Mouse (Mus musculus) heart, postnatal 0 days (tissue): ENCODE measurements around the gene Gm20518. TPM values are rescaled to one million over a fixed set of nuclear protein-coding genes. Genes with fewer than 3 reads are reported as not detected.

Experiments used
- ATAC-seq: fragments of 200-750 bp; cut with Nextera tagmentation; 2 replicates; pipeline ENCODE4 v1.8.0; 2017; ENCODE audit warnings: low read depth, moderate number of reproducible peaks, moderate library complexity; ENCODE audit not compliant: insufficient read depth
- DNase-seq: peaks from one replicate; pipeline ENCODE4 v3.0.0-alpha.2; 2016; ENCODE audit warnings: low spot score
- H3K27ac ChIP-seq: fragments of 300-500 bp; sonication (generic); 2 replicates; pipeline ENCODE4 v1.5.1; 2014; ENCODE audit warnings: low read depth, mild to moderate bottlenecking
- H3K27me3 ChIP-seq: fragments of 300-500 bp; sonication (generic); 2 replicates; pipeline ENCODE4 v1.6.1; 2014; ENCODE audit warnings: low read length, mixed read lengths; ENCODE audit not compliant: control insufficient read depth, insufficient read depth
- H3K36me3 ChIP-seq: fragments of 300-500 bp; sonication (generic); replicated peaks from 2 replicates; pipeline ENCODE4 v1.6.1; 2014; ENCODE audit warnings: low read length, mixed read lengths; ENCODE audit not compliant: control insufficient read depth, insufficient read depth
- H3K4me1 ChIP-seq: fragments of 300-500 bp; sonication (generic); 2 replicates; pipeline ENCODE4 v1.6.1; 2014; ENCODE audit warnings: antibody characterized with exemption; ENCODE audit not compliant: control insufficient read depth, insufficient read depth
- H3K4me2 ChIP-seq: fragments of 300-500 bp; sonication (generic); 2 replicates; pipeline ENCODE4 v1.6.1; 2014; ENCODE audit warnings: low read depth, mild to moderate bottlenecking, low read length, moderate library complexity
- H3K4me3 ChIP-seq: fragments of 300-500 bp; sonication (generic); 2 replicates; pipeline ENCODE4 v1.5.1; 2014; ENCODE audit warnings: low read depth, low read length
- H3K9ac ChIP-seq: fragments of 300-500 bp; sonication (generic); replicated peaks from 2 replicates; pipeline ENCODE4 v1.6.1; 2014; ENCODE audit warnings: low read depth, low read length, mixed read lengths
- H3K9me3 ChIP-seq: fragments of 300-500 bp; sonication (generic); replicated peaks from 2 replicates; pipeline ENCODE4 v1.6.1; 2016; ENCODE audit warnings: low read length; ENCODE audit not compliant: control insufficient read depth
- CTCF ChIP-seq: IDR thresholded peaks from 2 replicates; pipeline ENCODE4 v1.5.1; 2016; ENCODE audit warnings: antibody characterized with exemption, control low read depth, low read depth
- EP300 ChIP-seq: IDR thresholded peaks from 2 replicates; pipeline ENCODE4 v1.6.1; 2016; ENCODE audit warnings: antibody characterized with exemption, low read depth
- WGBS: fragments of 180-500 bp; shearing (Covaris S2); extraction: QIAGEN DNeasy Blood & Tissue Kit; methylation state at CpG from one replicate; pipeline ENCODE4 v1.1.7; 2014; 5-methylcytosine and 5-hydroxymethylcytosine counted together
- polyA plus RNA-seq: library from polyadenylated mRNA; unstranded; fragments of >200 nt; fragmentation: Nextera tagmentation; extraction: Ambion mirVana; gene quantifications from 2 replicates; pipeline ENCODE4 v1.2.1, GENCODE M21; 2015
- total RNA-seq: library from RNA; depleted of rRNA; stranded (reverse); fragments of >200 nt; gene quantifications from 2 replicates; pipeline ENCODE4 v1.2.3, GENCODE M21; 2014; ENCODE audit warnings: low replicate concordance

Gene Gm20518
- total and polyA plus RNA-seq, 2 experiments from 2014 or later, result 0.05 TPM; not detected in 1

DNA sequence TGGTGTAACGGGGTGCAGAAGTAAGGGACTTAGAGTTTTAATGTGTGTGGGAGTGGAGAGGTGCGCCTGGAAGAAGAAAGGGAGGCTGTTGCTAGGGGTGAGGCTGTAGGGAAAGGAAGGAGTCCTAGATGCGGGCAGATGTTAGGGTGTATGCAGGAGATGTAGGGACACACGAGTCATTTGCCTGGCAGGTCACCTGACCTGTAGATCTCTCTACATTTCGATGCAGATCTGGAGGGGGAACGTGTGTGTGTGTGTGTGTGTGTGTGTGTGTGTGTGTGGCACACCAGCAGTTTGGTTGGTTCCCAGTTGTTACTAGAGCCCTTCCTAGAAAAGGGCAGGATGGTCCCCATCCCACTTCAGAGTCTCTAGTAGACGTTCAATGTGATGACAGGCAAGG lies 86.5 kb downstream of the Gm20518 start:
- DNase-seq (no peak), ATAC-seq (no peak)
- 44% methylated on average over 7 of the region's 7 CpGs for WGBS
- Histone ChIP-seq H3K9me3 (no peaks in the 10 kb centered on the region), H3K27me3 (peaks cover 69% of the 10 kb centered on the region), H3K36me3 (no peaks in the 10 kb centered on the region), H3K4me1 (peaks cover 17% of the 10 kb centered on the region), H3K9ac (no peak overlapping the region), H3K4me3 (no peak overlapping the region), H3K4me2 (peak overlapping the region; percentile 52; the same call in 1 of the 2 replicates), H3K27ac (no peak overlapping the region)
- no peak for TF ChIP-seq EP300
- TF ChIP-seq CTCF, result no peak

DNA sequence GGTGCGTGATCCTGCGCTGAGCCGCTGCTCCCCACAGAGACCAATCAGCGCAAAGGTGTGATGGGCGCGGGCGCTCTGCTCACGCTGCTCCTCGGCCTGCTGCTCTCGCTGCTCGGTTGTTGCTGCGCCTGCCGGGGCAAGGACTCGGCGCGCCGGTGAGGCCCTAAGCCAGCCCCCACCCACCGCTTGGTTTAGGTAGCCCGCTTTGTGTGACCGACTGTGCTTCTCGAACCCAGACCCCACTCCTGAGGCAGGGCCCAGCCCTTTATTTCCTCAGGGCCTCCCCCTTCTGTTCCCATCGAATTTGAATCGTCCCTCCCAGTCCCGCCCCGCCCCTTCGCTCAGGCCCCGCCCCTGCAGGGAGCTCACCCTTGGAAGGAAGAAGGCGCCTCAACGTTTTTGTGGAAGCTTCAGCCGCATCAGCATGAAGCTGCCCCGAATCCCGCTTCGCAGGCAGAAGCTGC lies 87.0 kb downstream of the Gm20518 start:
- ATAC-seq (no peak), DNase-seq (no peak)
- H3K27me3 ChIP-seq, result peaks cover 74% of the 10 kb centered on the region
- peaks cover 17% of the 10 kb centered on the region for H3K4me1 ChIP-seq
- WGBS, result 12% methylated on average over 31 of the region's 33 CpGs
- no peaks in the 10 kb centered on the region for H3K9me3 ChIP-seq
- H3K4me2 ChIP-seq, result peak overlapping the region; percentile 52
- H3K27ac ChIP-seq, result no peak overlapping the region
- no peak overlapping the region for H3K9ac ChIP-seq
- H3K4me3 ChIP-seq, result peak overlapping the region; percentile 15
- TF ChIP-seq EP300 (no peak), CTCF (no peak)
- no peaks in the 10 kb centered on the region for H3K36me3 ChIP-seq

DNA sequence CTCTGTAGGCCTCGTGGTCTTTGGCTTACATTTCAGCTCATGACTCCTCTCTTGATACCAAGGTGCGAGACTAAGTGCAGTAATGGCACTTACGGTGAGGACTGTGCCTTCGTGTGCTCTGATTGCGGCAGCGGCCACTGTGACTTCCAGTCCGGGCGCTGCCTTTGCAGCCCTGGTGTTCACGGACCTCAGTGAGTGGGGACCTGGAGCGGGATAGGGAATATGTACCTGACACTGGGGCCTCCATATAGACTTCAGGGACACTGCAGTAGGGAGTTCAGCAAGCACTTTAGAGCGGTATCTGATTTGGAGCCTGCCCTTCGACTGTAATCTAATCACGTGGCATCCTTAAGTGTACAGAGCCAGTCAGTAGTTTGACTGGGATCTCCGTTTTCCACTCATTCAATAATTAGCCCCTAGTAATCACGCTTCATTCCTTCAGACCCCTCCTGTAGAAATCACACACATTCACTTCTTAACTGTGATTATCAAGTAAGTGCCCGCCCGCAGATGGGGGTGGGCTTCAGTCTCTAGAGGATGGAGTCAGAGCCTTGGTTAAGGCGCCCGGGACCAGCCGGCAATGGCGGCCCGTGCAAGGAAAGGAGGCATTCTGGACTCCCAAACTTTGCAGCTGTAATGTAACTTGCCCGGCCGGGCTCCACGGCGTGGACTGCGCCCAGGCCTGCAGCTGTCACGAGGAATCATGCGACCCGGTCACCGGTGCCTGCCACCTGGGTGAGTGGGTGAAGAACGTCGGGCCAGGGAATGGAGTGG lies 87.6 kb downstream of the Gm20518 start:
- peaks cover 17% of the 10 kb centered on the region for H3K4me1 ChIP-seq

DNA sequence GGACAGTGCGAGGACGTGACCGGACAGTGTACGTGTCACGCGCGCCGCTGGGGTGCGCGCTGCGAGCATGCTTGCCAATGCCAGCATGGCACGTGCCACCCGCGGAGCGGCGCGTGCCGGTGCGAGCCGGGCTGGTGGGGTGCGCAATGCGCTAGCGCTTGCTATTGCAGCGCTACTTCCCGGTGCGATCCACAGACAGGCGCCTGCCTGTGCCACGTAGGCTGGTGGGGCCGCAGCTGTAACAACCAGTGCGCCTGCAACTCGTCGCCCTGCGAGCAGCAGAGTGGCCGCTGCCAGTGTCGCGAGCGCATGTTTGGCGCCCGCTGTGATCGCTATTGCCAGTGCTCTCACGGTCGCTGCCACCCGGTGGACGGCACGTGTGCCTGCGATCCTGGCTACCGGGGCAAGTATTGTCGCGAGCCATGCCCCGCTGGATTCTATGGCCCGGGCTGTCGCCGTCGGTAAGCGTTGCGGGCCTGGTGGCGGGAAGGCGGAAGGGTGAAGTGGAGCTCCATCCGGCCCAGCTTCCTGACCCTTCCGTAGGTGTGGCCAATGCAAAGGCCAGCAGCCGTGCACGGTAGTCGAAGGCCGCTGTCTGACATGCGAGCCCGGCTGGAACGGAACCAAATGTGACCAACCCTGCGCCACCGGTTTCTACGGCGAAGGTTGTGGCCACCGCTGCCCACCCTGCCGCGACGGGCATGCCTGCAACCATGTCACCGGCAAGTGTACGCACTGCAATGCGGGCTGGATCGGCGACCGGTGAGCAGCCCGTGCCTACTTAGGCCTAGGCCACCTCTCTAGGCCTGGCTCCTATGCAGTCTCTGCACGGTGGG lies 88.4 kb downstream of the Gm20518 start:
- Histone ChIP-seq H3K27ac (no peak overlapping the region), H3K36me3 (no peaks in the 10 kb centered on the region), H3K9ac (no peak overlapping the region), H3K4me3 (peak overlapping the region; percentile 34), H3K4me1 (peaks cover 17% of the 10 kb centered on the region), H3K9me3 (no peaks in the 10 kb centered on the region), H3K27me3 (peaks cover 85% of the 10 kb centered on the region), H3K4me2 (peak overlapping the region; percentile 51)
- no peak for ATAC-seq
- TF ChIP-seq EP300 (no peak), CTCF (no peak)
- no peak for DNase-seq
- 12% methylated on average over 83 of the region's 83 CpGs for WGBS

More for the DNA sequence above, 87.6 kb downstream of the Gm20518 start:
- WGBS, result 38% methylated on average over 33 of the region's 33 CpGs
- TF ChIP-seq EP300, result no peak
- TF ChIP-seq CTCF, result no peak
- Histone ChIP-seq H3K27ac (no peak overlapping the region), H3K9ac (no peak overlapping the region), H3K36me3 (no peaks in the 10 kb centered on the region), H3K27me3 (peaks cover 81% of the 10 kb centered on the region), H3K4me2 (peak overlapping the region; percentile 52), H3K9me3 (no peaks in the 10 kb centered on the region), H3K4me3 (peak overlapping the region; percentile 34)
- DNase-seq (no peak), ATAC-seq (no peak)

DNA sequence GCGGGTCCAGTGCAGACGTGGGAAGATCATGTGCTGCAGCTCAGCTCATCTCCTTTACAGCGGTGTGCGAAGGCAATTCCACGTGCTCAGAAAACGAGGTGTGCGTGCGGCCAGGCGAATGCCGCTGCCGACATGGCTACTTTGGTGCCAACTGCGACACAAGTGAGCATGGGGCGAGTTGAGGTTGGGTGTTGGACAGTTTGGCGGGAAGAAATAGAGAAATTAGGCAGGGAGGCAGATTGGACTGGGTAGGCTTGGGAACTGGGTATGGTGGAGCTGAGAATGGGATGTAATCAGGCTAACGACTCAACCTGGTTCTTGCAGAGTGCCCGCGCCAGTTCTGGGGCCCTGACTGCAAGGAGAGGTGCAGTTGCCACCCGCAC lies 89.0 kb downstream of the Gm20518 start:
- TF ChIP-seq EP300 (no peak), CTCF (no peak)
- Histone ChIP-seq H3K4me2 (peak overlapping the region; percentile 51), H3K9ac (no peak overlapping the region), H3K36me3 (no peaks in the 10 kb centered on the region), H3K27ac (no peak overlapping the region), H3K4me3 (peak overlapping the region; percentile 34), H3K27me3 (peaks cover 91% of the 10 kb centered on the region), H3K4me1 (peaks cover 17% of the 10 kb centered on the region), H3K9me3 (no peaks in the 10 kb centered on the region)
- 18% methylated on average over 18 of the region's 18 CpGs for WGBS
- DNase-seq, result no peak
- ATAC-seq, result no peak
